Mouse (Mus musculus) embryonic fibroblast, embryonic 13.5 days (primary cell): ENCODE measurements around the gene Mcoln2.

Experiments used
- CTCF ChIP-seq: IDR thresholded peaks from 2 replicates; pipeline ENCODE4 v1.5.1; 2011; ENCODE audit warnings: mild to moderate bottlenecking, control low read depth, low read length, moderate library complexity, borderline replicate concordance; ENCODE audit not compliant: insufficient read depth
- POLR2A ChIP-seq: IDR thresholded peaks from 2 replicates; pipeline ENCODE4 v1.6.1; 2011; ENCODE audit warnings: low read depth, mild to moderate bottlenecking, control low read depth, low read length, moderate library complexity

DNA sequence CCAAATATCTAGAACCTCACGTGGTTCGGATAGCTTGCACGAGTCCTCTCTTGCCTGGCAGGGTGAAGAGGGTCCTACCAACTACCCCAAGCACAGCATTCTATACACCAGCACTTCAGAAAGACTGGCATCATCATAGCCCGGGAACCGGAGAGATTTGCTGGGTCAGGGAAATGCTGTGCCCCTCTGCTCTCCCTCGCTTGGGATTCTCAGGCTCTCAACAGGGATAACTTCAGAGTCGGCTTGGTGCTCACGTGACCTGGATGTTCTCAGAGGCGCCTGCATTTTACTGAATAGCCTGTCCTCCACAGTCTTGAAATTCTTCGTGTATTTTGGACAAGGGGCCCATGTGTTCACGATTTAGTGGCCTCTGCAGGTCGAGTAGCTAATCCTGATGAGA is 48.2 kb downstream of the Mcoln2 start:
- TF ChIP-seq CTCF (no peak), POLR2A (no peak)
